Mouse (Mus musculus) testis, adult 2 months (tissue): ENCODE results near the gene Amotl2.

Experiments
- CTCF ChIP-seq: fragments of 200-500 bp; IDR thresholded peaks from 2 replicates; pipeline ENCODE4 v1.5.1; 2012; ENCODE audit warnings: low read depth, mild to moderate bottlenecking, inconsistent platforms, low read length, moderate library complexity; ENCODE audit not compliant: control insufficient read depth, insufficient read depth, insufficient replicate concordance
- POLR2A ChIP-seq: fragments of 200-500 bp; IDR thresholded peaks from 2 replicates; pipeline ENCODE4 v1.6.1; 2012; ENCODE audit warnings: low read depth, mild to moderate bottlenecking, inconsistent platforms, low read length, moderate library complexity; ENCODE audit not compliant: control insufficient read depth

- TF ChIP-seq POLR2A (no peak), CTCF (no peak)
Measured at GRCm38 (mm10) chr9:102714893-102715505, 1.5 kb upstream of the Amotl2 start.
